ENCODE assay signal across 13 mouse cellular contexts in the genomic region with DNA sequence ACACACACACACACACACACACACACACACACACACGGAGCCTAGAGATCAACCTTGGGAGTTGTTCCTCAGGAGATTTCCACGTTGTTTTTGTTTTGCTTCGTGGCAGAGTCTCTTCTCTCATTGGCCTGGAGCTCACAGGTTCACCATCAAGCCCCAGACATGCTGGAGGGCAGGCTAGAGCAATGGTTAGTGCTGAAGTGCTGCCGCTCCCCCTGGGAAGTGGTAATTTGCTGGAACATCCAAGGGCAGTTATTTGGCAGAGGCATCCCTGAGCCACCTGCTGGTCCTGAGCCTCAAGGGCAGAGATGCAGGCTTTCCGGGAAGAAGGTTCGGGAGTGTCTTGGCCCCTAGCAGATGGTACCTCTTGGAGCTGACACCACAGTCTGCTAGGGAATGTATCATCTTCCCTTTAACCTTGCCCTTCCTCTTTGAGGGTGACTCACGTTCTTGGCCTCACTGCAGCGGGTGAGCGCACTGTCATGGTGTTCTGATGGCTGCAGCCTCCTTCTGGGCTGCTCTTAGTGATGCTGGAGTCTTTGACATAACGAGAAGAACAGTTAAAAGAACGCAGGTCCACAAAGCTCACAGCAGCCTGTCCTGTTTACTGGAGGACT. TPM values are rescaled to one million over a fixed set of nuclear protein-coding genes. Genes with fewer than 3 reads are reported as not detected.
DNase-seq lines count a peak whose midpoint lies in the region; ATAC-seq lines count a peak whose summit lies in the region.
"Had no signal": no experiment of that assay in that cellular context is flagged by ENCODE, and none has a peak within 500 bp of the region (broad histone marks: within the 10 kb centered on the region; RNA-seq: fewer than 3 reads in every experiment).

No protein-coding gene starts in this region.

- DNase-seq in forebrain, embryonic 10.5 days (ENCODE audit: extremely low spot score, low spot score) = no peak
- DNase-seq in midbrain, embryonic 14.5 days = no peak
- DNase-seq in midbrain, embryonic 10.5 days (ENCODE audit: low spot score) = no peak
- DNase-seq in frontal cortex, postnatal 36 days (ENCODE audit: low spot score in 2 of 2) = no peak
- no peak for DNase-seq in urinary bladder, postnatal 10 days (ENCODE audit: low spot score)
- DNase-seq: gastrocnemius, postnatal 10 days; kidney, postnatal 14 days; lung, embryonic 14.5 days had no signal

- H3K4me3 ChIP-seq in forebrain, embryonic 15.5 days = no peak overlapping the region
- H3K4me3 ChIP-seq in forebrain, embryonic 10.5 days = no peak overlapping the region
- no peak overlapping the region for H3K4me3 ChIP-seq in midbrain, embryonic 14.5 days (replicated peaks; ENCODE audit: low read depth, low read length)
- no peak overlapping the region for H3K4me3 ChIP-seq in midbrain, embryonic 10.5 days
- H3K4me3 ChIP-seq: erythroblast, embryonic 14.5 days; heart, embryonic 13.5 days had no signal

- no peak overlapping the region for H3K4me2 ChIP-seq in forebrain, embryonic 15.5 days (replicated peaks)
- H3K4me2 ChIP-seq in midbrain, embryonic 14.5 days (ENCODE audit: low read length) = no peak overlapping the region
- H3K4me2 ChIP-seq: lung, embryonic 14.5 days had no signal

- peak overlapping the region; percentile 75; the same call in 1 of the 2 replicates for H3K27ac ChIP-seq in forebrain, embryonic 15.5 days (replicated peaks)
- H3K27ac ChIP-seq in forebrain, embryonic 10.5 days = no peak overlapping the region
- 0 out of 2 replicates have a peak overlapping the region, but pooled peaks have one; percentile 71 for H3K27ac ChIP-seq in midbrain, embryonic 14.5 days (replicated peaks; ENCODE audit: low read depth, low read length)
- no peak overlapping the region for H3K27ac ChIP-seq in midbrain, embryonic 10.5 days (replicated peaks)

- no peaks in the 10 kb centered on the region for H3K9me3 ChIP-seq in forebrain, embryonic 15.5 days
- peaks cover 4% of the 10 kb centered on the region; the same call in 1 of the 2 replicates for H3K9me3 ChIP-seq in forebrain, embryonic 10.5 days
- H3K9me3 ChIP-seq in midbrain, embryonic 14.5 days (ENCODE audit: control insufficient read depth, low read length) = no peaks in the 10 kb centered on the region
- H3K9me3 ChIP-seq in midbrain, embryonic 10.5 days (replicated peaks) = no peaks in the 10 kb centered on the region
- H3K9me3 ChIP-seq: heart, embryonic 13.5 days had no signal

- no peaks in the 10 kb centered on the region for H3K36me3 ChIP-seq in forebrain, embryonic 15.5 days
- H3K36me3 ChIP-seq in forebrain, embryonic 10.5 days (replicated peaks) = no peaks in the 10 kb centered on the region
- H3K36me3 ChIP-seq in midbrain, embryonic 14.5 days (ENCODE audit: control insufficient read depth, insufficient read depth, low read length) = no peaks in the 10 kb centered on the region
- H3K36me3 ChIP-seq in midbrain, embryonic 10.5 days = no peaks in the 10 kb centered on the region
- H3K36me3 ChIP-seq: heart, embryonic 13.5 days had no signal

- WGBS in forebrain, embryonic 15.5 days = 73% methylated on average over 11 of the region's 11 CpGs
- 82% methylated on average over 11 of the region's 11 CpGs for WGBS in forebrain, embryonic 10.5 days
- 86% methylated on average over 11 of the region's 11 CpGs for WGBS in midbrain, embryonic 14.5 days
- 86% methylated on average over 11 of the region's 11 CpGs for WGBS in midbrain, embryonic 10.5 days

- no peaks in the 10 kb centered on the region for H3K27me3 ChIP-seq in forebrain, embryonic 15.5 days
- no peaks in the 10 kb centered on the region for H3K27me3 ChIP-seq in forebrain, embryonic 10.5 days (ENCODE audit: poor library complexity, severe bottlenecking)
- no peaks in the 10 kb centered on the region for H3K27me3 ChIP-seq in midbrain, embryonic 14.5 days (ENCODE audit: control insufficient read depth, insufficient read depth, low read length)
- H3K27me3 ChIP-seq in midbrain, embryonic 10.5 days (ENCODE audit: low read depth, poor library complexity, severe bottlenecking) = no peaks in the 10 kb centered on the region
- H3K27me3 ChIP-seq: heart, embryonic 13.5 days had no signal

- peaks cover 28% of the 10 kb centered on the region for H3K4me1 ChIP-seq in forebrain, embryonic 15.5 days
- peaks cover 34% of the 10 kb centered on the region for H3K4me1 ChIP-seq in forebrain, embryonic 10.5 days
- peaks cover 18% of the 10 kb centered on the region for H3K4me1 ChIP-seq in midbrain, embryonic 14.5 days (ENCODE audit: control insufficient read depth, insufficient read depth, low read length)
- H3K4me1 ChIP-seq in midbrain, embryonic 10.5 days = peaks cover 27% of the 10 kb centered on the region

- no peak for ATAC-seq in forebrain, embryonic 15.5 days (replicated peaks)
- no peak for ATAC-seq in midbrain, embryonic 14.5 days (ENCODE audit: low FRiP score, low TSS enrichment)
- peak; percentile 40; the same call in 1 of the 2 replicates for ATAC-seq in granulocyte monocyte progenitor cell, adult 5-6 weeks (replicated peaks; ENCODE audit: poor library complexity, severe bottlenecking)
- ATAC-seq: inflammation-experienced regulatory T-cells, adult 6 months had no signal

- no peak overlapping the region for H3K9ac ChIP-seq in forebrain, embryonic 15.5 days (replicated peaks)
- no peak overlapping the region for H3K9ac ChIP-seq in midbrain, embryonic 14.5 days (replicated peaks; ENCODE audit: low read length)
- H3K9ac ChIP-seq: heart, embryonic 13.5 days; lung, embryonic 14.5 days had no signal

RNA-seq across cellular contexts. Expression of a gene that starts 25.3 kb away (rescaled TPM):
- 30.2 and 31.6 TPM in 2 replicates for polyA plus RNA-seq in forebrain, embryonic 15.5 days (2015; fragmentation: Nextera tagmentation; extraction: Ambion mirVana)
- 15.7 and 17.8 TPM in 2 replicates for polyA plus RNA-seq in forebrain, embryonic 10.5 days (2016; fragmentation: Nextera tagmentation; extraction: Ambion mirVana)
- 23.7 and 24.0 TPM in 2 replicates for polyA plus RNA-seq in midbrain, embryonic 14.5 days (2014; fragmentation: Nextera tagmentation; extraction: Ambion mirVana)
- 16.2 and 19.1 TPM in 2 replicates for polyA plus RNA-seq in midbrain, embryonic 10.5 days (2016; fragmentation: Nextera tagmentation; extraction: Ambion mirVana)
- total RNA-seq in granulocyte monocyte progenitor cell, adult 5-6 weeks (2014; fragmentation: Nextera tagmentation) = 47.9 and 77.4 TPM in 2 replicates
- 5.3 and 11.8 TPM in 2 replicates for total RNA-seq in granulocyte monocyte progenitor cell, adult 5-6 weeks (2017)

Comparison
In these comparisons a context has a peak if more than half of its experiments do, and no peak if none do; other contexts are left out.
1. H3K27ac ChIP-seq: peak in forebrain, embryonic 15.5 days (single experiment) and midbrain, embryonic 14.5 days (single experiment); none in forebrain, embryonic 10.5 days (single experiment) and midbrain, embryonic 10.5 days (single experiment).